Mouse (Mus musculus) ovary, adult 18-20 months (tissue): ENCODE data around the gene Bcl7b.
"Not testable (repeated sequence)": the region's sequence is repeated elsewhere in the genome, so short reads cannot be mapped to it uniquely, and the experiment has no call there.

Experiments
- DNase-seq: peaks from one replicate; pipeline ENCODE4 v3.0.0; 2022; ENCODE audit warnings: low spot score, mixed read lengths

Bcl7b gene

GRCm38 (mm10) chr5:135216871-135217270, 48.8 kb downstream of the Bcl7b start:
- no peak for DNase-seq

GRCm38 (mm10) chr5:135220941-135221340, 52.9 kb downstream of the Bcl7b start:
- DNase-seq, result no peak

GRCm38 (mm10) chr5:135222066-135222465, 54.0 kb downstream of the Bcl7b start:
- DNase-seq, result no peak

GRCm38 (mm10) chr5:135224169-135224568, 56.1 kb downstream of the Bcl7b start:
- DNase-seq, result no peak

GRCm38 (mm10) chr5:135225879-135226278, 57.8 kb downstream of the Bcl7b start:
- not testable (repeated sequence) for DNase-seq

GRCm38 (mm10) chr5:135230186-135230585, 62.1 kb downstream of the Bcl7b start:
- no peak for DNase-seq
